Mouse (Mus musculus): Measurements from ENCODE around the gene Stpg2. TPM values are rescaled to one million over a fixed set of nuclear protein-coding genes. Genes with fewer than 3 reads are reported as not detected.
"Not testable (repeated sequence)": the region's sequence is repeated elsewhere in the genome, so short reads cannot be mapped to it uniquely, and the experiment has no call there.

Gene Stpg2
- total RNA-seq, 1 experiment from 2014 or later = not detected

GRCm38 (mm10) chr3:139311721-139312120 lies 106.2 kb downstream of the Stpg2 start:
- no peak for ATAC-seq (replicated peaks in 1 of 2; ENCODE audit: insufficient read depth in 1 of 2, low FRiP score in 2 of 2, low TSS enrichment in 1 of 2, low read depth in 1 of 2, poor library complexity in 2 of 2, severe bottlenecking in 2 of 2)

DNA sequence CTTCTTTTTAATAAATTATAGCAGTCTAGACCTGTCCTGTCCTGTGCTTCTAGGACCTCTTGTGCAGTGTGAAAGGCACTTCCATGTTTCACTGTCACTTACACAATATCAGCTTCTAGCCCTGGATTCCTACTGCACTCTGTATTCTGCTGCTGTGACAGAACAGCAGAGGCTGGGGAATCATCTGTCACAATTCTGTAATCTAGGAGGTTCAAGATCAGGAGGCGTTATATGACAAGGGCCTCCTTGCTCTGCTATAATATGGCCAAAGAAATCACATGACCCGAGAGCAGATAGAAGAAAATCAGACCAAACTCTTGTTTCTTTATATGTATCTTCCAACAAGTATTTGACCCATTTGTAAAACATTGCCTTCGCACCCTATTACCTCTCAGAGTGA lies 175.0 kb downstream of the Stpg2 start:
- no peak for ATAC-seq (replicated peaks in 1 of 2; ENCODE audit: insufficient read depth in 1 of 2, low FRiP score in 2 of 2, low TSS enrichment in 1 of 2, low read depth in 1 of 2, poor library complexity in 2 of 2, severe bottlenecking in 2 of 2)

GRCm38 (mm10) chr3:139397077-139397865 lies 191.8 kb downstream of the Stpg2 start:
- ATAC-seq (replicated peaks in 1 of 2; ENCODE audit: insufficient read depth in 1 of 2, low FRiP score in 2 of 2, low TSS enrichment in 1 of 2, low read depth in 1 of 2, poor library complexity in 2 of 2, severe bottlenecking in 2 of 2) = no peak

- no peak for ATAC-seq (replicated peaks in 1 of 2; ENCODE audit: insufficient read depth in 1 of 2, low FRiP score in 2 of 2, low TSS enrichment in 1 of 2, low read depth in 1 of 2, poor library complexity in 2 of 2, severe bottlenecking in 2 of 2)
Observed at GRCm38 (mm10) chr3:139404673-139405072, 199.2 kb downstream of the Stpg2 start.

DNA sequence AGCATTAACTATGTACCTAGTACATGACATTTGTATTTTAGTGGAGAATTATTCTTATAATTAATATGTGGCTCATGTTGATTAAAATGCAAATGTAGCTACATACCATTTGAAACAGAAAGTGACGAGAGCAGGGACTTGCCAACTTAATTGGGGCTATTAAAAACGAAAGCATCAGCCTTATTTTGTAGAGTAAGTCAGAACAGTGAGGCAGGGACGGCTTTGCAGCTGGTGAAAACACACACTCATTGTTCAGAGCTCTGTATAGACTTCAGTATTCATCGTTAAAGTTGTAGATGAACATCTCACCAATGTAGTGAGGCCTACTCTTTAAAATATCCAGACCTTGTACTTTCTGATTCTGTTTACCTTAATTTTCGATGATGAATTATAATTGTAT lies 213.6 kb downstream of the Stpg2 start:
- ATAC-seq (replicated peaks in 1 of 2; ENCODE audit: insufficient read depth in 1 of 2, low FRiP score in 2 of 2, low TSS enrichment in 1 of 2, low read depth in 1 of 2, poor library complexity in 2 of 2, severe bottlenecking in 2 of 2) = no peak

DNA sequence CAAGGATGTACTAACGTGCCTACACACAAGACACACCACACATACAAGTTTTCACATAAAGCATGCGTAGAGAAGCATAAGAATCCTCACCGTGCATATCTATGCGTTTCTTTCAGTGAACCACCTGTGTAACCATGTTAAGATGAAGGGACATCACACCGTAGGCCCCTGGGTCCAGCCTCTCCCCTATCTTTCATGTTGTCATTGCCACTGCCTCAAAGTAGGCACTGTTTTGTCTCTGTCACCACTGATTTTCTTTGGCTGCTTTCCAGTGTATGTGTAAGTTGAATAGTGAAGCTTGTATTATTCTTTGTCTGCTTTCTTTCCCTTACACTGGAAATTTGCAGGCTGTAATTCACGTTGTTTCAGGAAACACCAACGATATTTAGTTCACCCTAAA lies 236.7 kb downstream of the Stpg2 start:
- no peak for ATAC-seq (replicated peaks in 1 of 2; ENCODE audit: insufficient read depth in 1 of 2, low FRiP score in 2 of 2, low TSS enrichment in 1 of 2, low read depth in 1 of 2, poor library complexity in 2 of 2, severe bottlenecking in 2 of 2)

- no peak for ATAC-seq (replicated peaks in 1 of 2; ENCODE audit: insufficient read depth in 1 of 2, low FRiP score in 2 of 2, low TSS enrichment in 1 of 2, low read depth in 1 of 2, poor library complexity in 2 of 2, severe bottlenecking in 2 of 2)
Observed at GRCm38 (mm10) chr3:139495939-139496338, 290.4 kb downstream of the Stpg2 start.

DNA sequence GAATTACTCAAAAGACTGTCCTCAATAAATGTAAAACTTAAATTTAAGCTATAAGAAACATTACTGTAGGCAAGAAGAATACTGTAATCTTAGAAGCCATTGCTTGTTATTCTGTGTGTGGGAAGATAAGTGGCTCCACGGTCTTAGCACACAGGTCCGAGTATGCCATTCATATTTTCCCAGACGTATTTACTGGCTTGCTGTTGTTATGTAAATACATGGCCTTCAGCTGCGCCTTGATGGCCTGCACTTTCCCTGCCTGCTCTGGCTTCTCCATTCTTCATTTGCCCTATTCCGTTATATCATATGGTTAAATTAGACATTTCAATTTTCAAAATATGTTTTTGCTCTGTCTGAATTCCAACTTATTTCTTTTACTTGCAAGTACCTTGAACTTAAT lies 296.7 kb downstream of the Stpg2 start:
- ATAC-seq (replicated peaks in 1 of 2; ENCODE audit: insufficient read depth in 1 of 2, low FRiP score in 2 of 2, low TSS enrichment in 1 of 2, low read depth in 1 of 2, poor library complexity in 2 of 2, severe bottlenecking in 2 of 2) = no peak

DNA sequence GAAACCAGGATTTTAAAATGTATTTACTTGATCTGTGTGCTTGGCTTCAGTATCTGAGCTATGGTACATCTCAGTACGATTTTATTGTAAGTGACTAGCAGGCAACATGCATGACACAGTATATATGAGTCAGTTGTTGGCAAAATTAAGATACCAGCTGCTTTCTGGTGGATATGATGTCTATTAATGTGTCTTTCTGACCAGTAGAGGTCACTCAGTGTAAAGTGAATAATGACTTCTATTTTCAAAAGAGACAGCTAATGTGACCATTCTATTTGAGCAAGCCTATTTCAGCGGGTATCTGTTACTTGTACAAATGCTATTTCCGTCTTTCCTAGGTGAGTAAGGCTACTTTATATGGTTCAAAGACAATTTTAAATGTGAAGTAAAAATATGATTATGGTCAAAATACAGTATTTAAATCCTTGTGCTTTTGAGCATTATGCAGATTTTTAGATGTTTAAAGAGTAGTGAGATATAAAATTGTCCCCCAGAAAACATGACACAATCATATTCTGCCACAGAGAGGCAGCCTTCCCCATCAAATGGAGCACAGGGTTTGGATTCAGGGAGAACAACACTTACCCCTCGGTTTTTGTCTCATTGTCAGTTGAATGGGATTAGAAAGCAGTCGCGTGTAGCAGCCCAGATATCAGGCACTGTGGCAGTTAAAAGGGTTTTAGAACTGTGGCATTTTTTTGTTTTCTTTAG lies 303.9 kb downstream of the Stpg2 start:
- ATAC-seq (replicated peaks in 1 of 2; ENCODE audit: insufficient read depth in 1 of 2, low FRiP score in 2 of 2, low TSS enrichment in 1 of 2, low read depth in 1 of 2, poor library complexity in 2 of 2, severe bottlenecking in 2 of 2) = peak in 1 of 2 experiments; percentile 67; a peak in 2 of 4 replicates

GRCm38 (mm10) chr3:139578496-139578895 lies 373.0 kb downstream of the Stpg2 start:
- no peak for ATAC-seq (replicated peaks in 1 of 2; ENCODE audit: insufficient read depth in 1 of 2, low FRiP score in 2 of 2, low TSS enrichment in 1 of 2, low read depth in 1 of 2, poor library complexity in 2 of 2, severe bottlenecking in 2 of 2)

DNA sequence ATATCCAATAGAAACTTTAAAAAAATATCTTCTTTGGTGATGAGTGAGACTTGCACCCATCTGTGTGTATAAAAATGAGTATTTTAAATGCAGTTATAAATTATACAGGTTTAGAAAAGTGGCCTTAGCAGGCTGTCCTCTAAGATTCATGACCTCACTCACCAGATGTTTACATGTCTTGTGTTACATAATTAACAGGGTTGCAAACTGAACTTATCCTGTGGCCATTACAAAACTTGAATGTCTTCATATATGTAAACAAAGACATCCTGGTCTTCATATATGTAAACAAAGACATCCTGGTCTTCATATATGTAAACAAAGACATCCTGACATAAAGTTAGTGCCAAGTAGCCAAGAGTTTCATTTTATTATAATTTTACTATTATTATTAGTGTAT lies 375.8 kb downstream of the Stpg2 start:
- ATAC-seq (replicated peaks in 1 of 2; ENCODE audit: insufficient read depth in 1 of 2, low FRiP score in 2 of 2, low TSS enrichment in 1 of 2, low read depth in 1 of 2, poor library complexity in 2 of 2, severe bottlenecking in 2 of 2) = no peak

- no peak for ATAC-seq (replicated peaks in 1 of 2; ENCODE audit: insufficient read depth in 1 of 2, low FRiP score in 2 of 2, low TSS enrichment in 1 of 2, low read depth in 1 of 2, poor library complexity in 2 of 2, severe bottlenecking in 2 of 2)
Observed at GRCm38 (mm10) chr3:139599508-139599907, 394.0 kb downstream of the Stpg2 start.

GRCm38 (mm10) chr3:139608267-139608666 lies 402.8 kb downstream of the Stpg2 start:
- not testable (repeated sequence) for ATAC-seq (replicated peaks in 1 of 2; ENCODE audit: insufficient read depth in 1 of 2, low FRiP score in 2 of 2, low TSS enrichment in 1 of 2, low read depth in 1 of 2, poor library complexity in 2 of 2, severe bottlenecking in 2 of 2)

GRCm38 (mm10) chr3:139614641-139615040 lies 409.1 kb downstream of the Stpg2 start:
- no peak for ATAC-seq (replicated peaks in 1 of 2; ENCODE audit: insufficient read depth in 1 of 2, low FRiP score in 2 of 2, low TSS enrichment in 1 of 2, low read depth in 1 of 2, poor library complexity in 2 of 2, severe bottlenecking in 2 of 2)

GRCm38 (mm10) chr3:139615791-139616190 lies 410.3 kb downstream of the Stpg2 start:
- no peak for ATAC-seq (replicated peaks in 1 of 2; ENCODE audit: insufficient read depth in 1 of 2, low FRiP score in 2 of 2, low TSS enrichment in 1 of 2, low read depth in 1 of 2, poor library complexity in 2 of 2, severe bottlenecking in 2 of 2)

GRCm38 (mm10) chr3:139637887-139638286 lies 432.4 kb downstream of the Stpg2 start:
- no peak for ATAC-seq (replicated peaks in 1 of 2; ENCODE audit: insufficient read depth in 1 of 2, low FRiP score in 2 of 2, low TSS enrichment in 1 of 2, low read depth in 1 of 2, poor library complexity in 2 of 2, severe bottlenecking in 2 of 2)

DNA sequence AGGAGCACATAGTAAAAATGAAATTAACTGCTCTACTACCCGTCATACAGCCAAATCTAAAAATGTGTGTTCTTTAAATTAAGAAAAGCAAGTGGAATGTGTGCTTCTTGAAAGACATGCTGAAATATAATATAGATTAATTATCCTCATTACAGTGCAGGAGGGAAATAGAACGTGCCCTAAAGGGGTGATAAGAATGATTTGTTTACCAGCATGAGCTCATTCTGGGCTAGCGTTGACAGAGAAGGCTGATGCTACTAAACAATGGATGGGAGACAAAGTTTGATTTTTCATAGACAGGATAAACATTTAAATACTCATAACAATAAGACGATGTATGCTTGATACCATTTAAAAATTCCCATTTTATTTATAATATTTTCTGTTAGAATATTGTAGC lies 446.0 kb downstream of the Stpg2 start:
- ATAC-seq (replicated peaks in 1 of 2; ENCODE audit: insufficient read depth in 1 of 2, low FRiP score in 2 of 2, low TSS enrichment in 1 of 2, low read depth in 1 of 2, poor library complexity in 2 of 2, severe bottlenecking in 2 of 2) = no peak

DNA sequence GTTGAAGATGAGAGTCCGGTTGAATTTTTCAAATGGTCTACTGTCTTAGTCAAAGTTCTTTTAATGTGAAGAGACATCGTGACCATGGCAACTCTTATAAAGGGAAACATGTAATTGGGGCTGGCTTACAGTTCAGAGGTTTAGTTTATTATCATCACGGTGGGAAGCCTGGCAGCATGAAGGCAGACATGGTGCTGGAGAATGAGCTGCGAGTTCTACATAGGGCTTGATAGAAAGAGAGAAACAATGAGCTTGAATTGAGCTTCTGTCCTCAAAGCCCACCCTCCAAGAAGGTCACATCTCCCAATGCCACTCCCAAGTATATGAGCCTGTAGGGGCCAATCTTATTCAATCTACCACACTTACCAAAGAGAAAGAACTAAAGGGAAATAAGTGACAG lies 453.9 kb downstream of the Stpg2 start:
- ATAC-seq (replicated peaks in 1 of 2; ENCODE audit: insufficient read depth in 1 of 2, low FRiP score in 2 of 2, low TSS enrichment in 1 of 2, low read depth in 1 of 2, poor library complexity in 2 of 2, severe bottlenecking in 2 of 2) = no peak

DNA sequence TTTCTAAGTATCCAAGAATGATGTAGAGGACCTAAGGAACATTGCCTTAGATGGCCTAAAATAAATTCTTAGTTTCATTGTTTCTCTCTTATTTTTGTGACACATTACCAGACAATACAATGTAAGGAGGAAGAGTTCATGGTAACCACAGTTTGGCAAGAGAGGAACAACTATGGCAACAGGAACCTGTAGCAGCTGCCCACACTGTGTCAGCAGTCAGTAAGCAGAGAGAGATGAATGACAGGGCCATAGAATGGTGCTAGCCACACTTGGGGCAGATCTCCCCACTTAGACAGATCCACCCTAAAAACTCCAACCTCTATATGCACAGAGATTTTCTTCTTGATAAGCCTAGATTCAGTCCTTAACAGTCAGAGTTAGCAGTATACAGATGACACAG lies 456.7 kb downstream of the Stpg2 start:
- peak; percentile 39 to 59; a peak in 2 of 4 replicates for ATAC-seq (replicated peaks in 1 of 2; ENCODE audit: insufficient read depth in 1 of 2, low FRiP score in 2 of 2, low TSS enrichment in 1 of 2, low read depth in 1 of 2, poor library complexity in 2 of 2, severe bottlenecking in 2 of 2)
